Mouse (Mus musculus) midbrain, embryonic 13.5 days (tissue): ENCODE results near the gene Emc9. TPM values are rescaled to one million over a fixed set of nuclear protein-coding genes. Genes with fewer than 3 reads are reported as not detected.
A peak's percentile ranks its signal among the peaks of the same experiment; 100 is the strongest.

Experiments
- ATAC-seq: fragments of 200-750 bp; cut with Nextera tagmentation; 2 replicates; pipeline ENCODE4 v1.8.0; 2017; ENCODE audit warnings: mild to moderate bottlenecking, moderate TSS enrichment, moderate library complexity
- H3K27ac ChIP-seq: fragments of 300-500 bp; sonication (generic); 2 replicates; pipeline ENCODE4 v1.5.1; 2015; ENCODE audit warnings: inconsistent platforms, mild to moderate bottlenecking, moderate library complexity
- H3K27me3 ChIP-seq: fragments of 300-500 bp; sonication (generic); 2 replicates; pipeline ENCODE4 v1.6.1; 2015; ENCODE audit warnings: mild to moderate bottlenecking, inconsistent platforms
- H3K36me3 ChIP-seq: fragments of 300-500 bp; sonication (generic); 2 replicates; pipeline ENCODE4 v1.6.1; 2015; ENCODE audit warnings: mild to moderate bottlenecking, inconsistent platforms
- H3K4me1 ChIP-seq: fragments of 300-500 bp; sonication (generic); replicated peaks from 2 replicates; pipeline ENCODE4 v1.6.1; 2015; ENCODE audit warnings: inconsistent platforms
- H3K4me2 ChIP-seq: fragments of 300-500 bp; sonication (generic); replicated peaks from 2 replicates; pipeline ENCODE4 v1.6.1; 2015; ENCODE audit warnings: moderate library complexity, mild to moderate bottlenecking, inconsistent platforms
- H3K4me3 ChIP-seq: fragments of 300-500 bp; sonication (generic); replicated peaks from 2 replicates; pipeline ENCODE4 v1.5.1; 2015; ENCODE audit warnings: mild to moderate bottlenecking, inconsistent platforms
- H3K9ac ChIP-seq: fragments of 300-500 bp; sonication (generic); replicated peaks from 2 replicates; pipeline ENCODE4 v1.6.1; 2015; ENCODE audit warnings: mild to moderate bottlenecking, inconsistent platforms
- H3K9me3 ChIP-seq: fragments of 300-500 bp; sonication (generic); 2 replicates; pipeline ENCODE4 v1.6.1; 2016; ENCODE audit warnings: mild to moderate bottlenecking, inconsistent platforms
- WGBS: fragments of 180-500 bp; shearing (Covaris S2); methylation state at CpG from one replicate; pipeline ENCODE4 v1.1.7; 2015; 5-methylcytosine and 5-hydroxymethylcytosine counted together
- polyA plus RNA-seq: library from polyadenylated mRNA; unstranded; fragments of >200 nt; fragmentation: Nextera tagmentation; extraction: Ambion mirVana; gene quantifications from 2 replicates; pipeline ENCODE4 v1.2.1, GENCODE M21; 2015

Emc9 gene
- polyA plus RNA-seq: 9.7 and 12.1 TPM in 2 replicates

- H3K4me3 ChIP-seq: peak within 1 kb of the TSS; percentile 47
- peak within 1 kb of the TSS; percentile 65 for H3K4me2 ChIP-seq
- H3K4me1 ChIP-seq: peaks cover 20% of the 10 kb centered on the region
- 3% methylated on average over 43 of the region's 43 CpGs for WGBS
- ATAC-seq: peak; percentile 72
- no peaks in the 10 kb centered on the region for H3K27me3 ChIP-seq
- no peaks in the 10 kb centered on the region for H3K9me3 ChIP-seq
- peak within 1 kb of the TSS; percentile 72 for H3K9ac ChIP-seq
- H3K27ac ChIP-seq: no peak within 1 kb of the TSS
- H3K36me3 ChIP-seq: peaks cover 31% of the 10 kb centered on the region
Measured at GRCm38 (mm10) chr14:55584702-55585565, at the start of gene Emc9. TSS of gene Emc9 (minus strand) at chr14:55585302.

DNA sequence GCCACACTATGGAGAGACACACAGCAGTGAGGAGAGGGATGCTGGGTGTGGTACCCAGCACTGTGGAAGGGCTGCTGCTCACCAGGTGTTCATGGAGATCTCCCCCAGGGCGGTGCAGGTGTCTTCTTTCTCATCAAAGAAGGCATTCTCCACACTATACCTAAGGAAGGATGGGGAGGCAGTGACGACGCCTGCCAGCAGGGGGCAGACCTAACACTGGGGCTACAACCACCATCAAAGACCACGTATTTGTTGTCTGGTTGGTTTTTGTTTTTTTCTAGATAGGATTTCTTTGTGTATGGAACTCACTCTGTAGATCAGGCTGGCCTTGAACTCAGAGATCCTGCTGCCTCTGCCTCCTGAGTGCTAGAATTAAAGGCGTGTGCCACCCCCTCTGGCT lies 44.2 kb upstream of the Emc9 start:
- H3K36me3 ChIP-seq: peaks cover 99% of the 10 kb centered on the region
- H3K4me1 ChIP-seq: peaks cover 5% of the 10 kb centered on the region
- H3K27me3 ChIP-seq: no peaks in the 10 kb centered on the region
- no peak overlapping the region for H3K4me3 ChIP-seq
- H3K4me2 ChIP-seq: no peak overlapping the region
- ATAC-seq: no peak
- 49% methylated on average over 5 of the region's 5 CpGs for WGBS
- H3K9me3 ChIP-seq: no peaks in the 10 kb centered on the region
- no peak overlapping the region for H3K9ac ChIP-seq
- H3K27ac ChIP-seq: no peak overlapping the region

- WGBS: 94% methylated on average over 27 of the region's 27 CpGs
- Histone ChIP-seq H3K9ac (no peak overlapping the region), H3K36me3 (peaks cover 100% of the 10 kb centered on the region), H3K27ac (no peak overlapping the region), H3K4me1 (no peaks in the 10 kb centered on the region), H3K9me3 (no peaks in the 10 kb centered on the region), H3K27me3 (no peaks in the 10 kb centered on the region), H3K4me3 (no peak overlapping the region), H3K4me2 (no peak overlapping the region)
- no peak for ATAC-seq
Measured at GRCm38 (mm10) chr14:55628077-55628827, 43.1 kb upstream of the Emc9 start.

GRCm38 (mm10) chr14:55618486-55619195 lies 33.5 kb upstream of the Emc9 start:
- H3K9me3 ChIP-seq: no peaks in the 10 kb centered on the region
- no peaks in the 10 kb centered on the region for H3K27me3 ChIP-seq
- H3K9ac ChIP-seq: no peak overlapping the region
- ATAC-seq: no peak
- 59% methylated on average over 22 of the region's 22 CpGs for WGBS
- peak overlapping the region; percentile 29 for H3K4me2 ChIP-seq
- H3K4me3 ChIP-seq: peak overlapping the region; percentile 23
- no peak overlapping the region for H3K27ac ChIP-seq
- H3K36me3 ChIP-seq: peaks cover 7% of the 10 kb centered on the region; the same call in 1 of the 2 replicates
- no peaks in the 10 kb centered on the region for H3K4me1 ChIP-seq

DNA sequence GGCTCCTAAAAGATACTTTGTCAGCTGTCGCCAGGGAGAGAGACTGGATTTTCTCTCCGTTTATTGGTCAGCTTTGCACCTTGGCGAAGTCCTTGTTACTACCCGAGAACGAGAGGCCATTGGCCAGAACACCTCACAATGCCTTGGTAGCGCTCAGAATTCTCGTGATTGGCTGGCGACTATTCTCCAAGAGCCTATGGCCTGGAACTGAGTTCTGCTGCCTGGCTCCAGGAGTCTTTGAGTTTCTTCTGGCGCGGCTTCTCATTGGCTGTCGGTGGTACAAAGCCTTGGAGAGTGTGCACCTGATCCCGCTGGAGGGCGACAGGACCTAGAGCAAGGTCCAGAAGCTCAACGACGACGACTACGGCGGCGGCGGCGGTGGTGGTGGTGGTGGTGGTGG lies 32.7 kb upstream of the Emc9 start, which contains the start of gene Rec8:
Gene Rec8, plus strand, starts transcription at position 216 of the 400 bp plus-strand sequence.
- Histone ChIP-seq H3K4me3 (peak within 1 kb of the TSS; percentile 23), H3K27me3 (no peaks in the 10 kb centered on the region), H3K27ac (no peak within 1 kb of the TSS), H3K36me3 (no peaks in the 10 kb centered on the region), H3K9ac (no peak within 1 kb of the TSS), H3K4me1 (no peaks in the 10 kb centered on the region), H3K4me2 (peak within 1 kb of the TSS; percentile 29), H3K9me3 (no peaks in the 10 kb centered on the region)
- ATAC-seq: peak; percentile 75
- WGBS: 26% methylated on average over 21 of the region's 21 CpGs

- WGBS: 91% methylated on average over 2 of the region's 2 CpGs
- Histone ChIP-seq H3K27ac (no peak overlapping the region), H3K36me3 (no peaks in the 10 kb centered on the region), H3K4me1 (no peaks in the 10 kb centered on the region), H3K27me3 (no peaks in the 10 kb centered on the region), H3K4me3 (no peak overlapping the region), H3K9me3 (no peaks in the 10 kb centered on the region), H3K9ac (no peak overlapping the region), H3K4me2 (no peak overlapping the region)
- no peak for ATAC-seq
Measured at GRCm38 (mm10) chr14:55616844-55617243, 31.7 kb upstream of the Emc9 start.

GRCm38 (mm10) chr14:55615876-55616275 lies 30.8 kb upstream of the Emc9 start:
- Histone ChIP-seq H3K27ac (no peak overlapping the region), H3K4me2 (no peak overlapping the region), H3K4me3 (no peak overlapping the region), H3K27me3 (no peaks in the 10 kb centered on the region), H3K9me3 (no peaks in the 10 kb centered on the region), H3K36me3 (peaks cover 1% of the 10 kb centered on the region; the same call in 1 of the 2 replicates), H3K4me1 (no peaks in the 10 kb centered on the region), H3K9ac (no peak overlapping the region)
- ATAC-seq: no peak
- 43% methylated on average over 2 of the region's 2 CpGs for WGBS

- WGBS: 82% methylated on average over 7 of the region's 7 CpGs
- Histone ChIP-seq H3K9ac (no peak overlapping the region), H3K4me2 (no peak overlapping the region), H3K27ac (no peak overlapping the region), H3K9me3 (no peaks in the 10 kb centered on the region), H3K36me3 (peaks cover 12% of the 10 kb centered on the region), H3K4me3 (no peak overlapping the region), H3K4me1 (no peaks in the 10 kb centered on the region), H3K27me3 (no peaks in the 10 kb centered on the region)
- no peak for ATAC-seq
Measured at GRCm38 (mm10) chr14:55614565-55615178, 29.6 kb upstream of the Emc9 start.

DNA sequence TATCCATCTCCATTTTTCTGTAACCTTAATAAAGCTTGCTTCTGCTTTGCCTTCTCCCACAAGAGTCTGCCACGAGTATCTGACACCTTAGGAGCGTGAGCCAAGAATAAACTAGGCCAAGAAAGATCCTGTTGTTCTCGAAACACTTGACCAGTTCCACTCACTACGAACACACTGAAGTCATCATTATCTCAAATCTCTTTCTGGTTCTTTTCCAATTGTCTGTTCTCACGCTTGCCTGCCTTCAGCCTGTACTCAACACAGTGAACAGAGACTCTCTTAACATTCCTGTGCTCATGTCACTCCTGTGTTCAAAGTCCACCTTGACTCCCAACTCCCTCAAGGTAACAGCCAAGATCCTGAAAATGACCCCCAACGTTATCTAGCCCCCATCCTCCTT lies 28.2 kb upstream of the Emc9 start:
- H3K27me3 ChIP-seq: no peaks in the 10 kb centered on the region
- no peak overlapping the region for H3K4me3 ChIP-seq
- H3K9me3 ChIP-seq: no peaks in the 10 kb centered on the region
- H3K36me3 ChIP-seq: peaks cover 25% of the 10 kb centered on the region
- H3K4me1 ChIP-seq: no peaks in the 10 kb centered on the region
- H3K9ac ChIP-seq: no peak overlapping the region
- no peak for ATAC-seq
- WGBS: 66% methylated on average over 6 of the region's 6 CpGs
- H3K4me2 ChIP-seq: no peak overlapping the region
- H3K27ac ChIP-seq: no peak overlapping the region

- ATAC-seq: no peak
- Histone ChIP-seq H3K4me3 (no peak overlapping the region), H3K9me3 (no peaks in the 10 kb centered on the region), H3K4me2 (no peak overlapping the region), H3K4me1 (peaks cover 7% of the 10 kb centered on the region; the same call in 1 of the 2 replicates), H3K36me3 (peaks cover 65% of the 10 kb centered on the region), H3K27ac (no peak overlapping the region), H3K9ac (no peak overlapping the region), H3K27me3 (no peaks in the 10 kb centered on the region)
- WGBS: 97% methylated on average over 6 of the region's 6 CpGs
Measured at GRCm38 (mm10) chr14:55608339-55608738, 23.2 kb upstream of the Emc9 start.

GRCm38 (mm10) chr14:55605743-55606459 lies 20.8 kb upstream of the Emc9 start:
- Histone ChIP-seq H3K27ac (no peak overlapping the region), H3K36me3 (peaks cover 88% of the 10 kb centered on the region), H3K9me3 (no peaks in the 10 kb centered on the region), H3K9ac (no peak overlapping the region), H3K27me3 (no peaks in the 10 kb centered on the region), H3K4me1 (peaks cover 7% of the 10 kb centered on the region; the same call in 1 of the 2 replicates), H3K4me3 (no peak overlapping the region), H3K4me2 (no peak overlapping the region)
- no peak for ATAC-seq
- whole genome bisulfite sequencing: 95% methylated on average over 16 of the region's 16 CpGs
